Mouse (Mus musculus): ENCODE results near the gene Sox21.

The Sox21 gene

DNA sequence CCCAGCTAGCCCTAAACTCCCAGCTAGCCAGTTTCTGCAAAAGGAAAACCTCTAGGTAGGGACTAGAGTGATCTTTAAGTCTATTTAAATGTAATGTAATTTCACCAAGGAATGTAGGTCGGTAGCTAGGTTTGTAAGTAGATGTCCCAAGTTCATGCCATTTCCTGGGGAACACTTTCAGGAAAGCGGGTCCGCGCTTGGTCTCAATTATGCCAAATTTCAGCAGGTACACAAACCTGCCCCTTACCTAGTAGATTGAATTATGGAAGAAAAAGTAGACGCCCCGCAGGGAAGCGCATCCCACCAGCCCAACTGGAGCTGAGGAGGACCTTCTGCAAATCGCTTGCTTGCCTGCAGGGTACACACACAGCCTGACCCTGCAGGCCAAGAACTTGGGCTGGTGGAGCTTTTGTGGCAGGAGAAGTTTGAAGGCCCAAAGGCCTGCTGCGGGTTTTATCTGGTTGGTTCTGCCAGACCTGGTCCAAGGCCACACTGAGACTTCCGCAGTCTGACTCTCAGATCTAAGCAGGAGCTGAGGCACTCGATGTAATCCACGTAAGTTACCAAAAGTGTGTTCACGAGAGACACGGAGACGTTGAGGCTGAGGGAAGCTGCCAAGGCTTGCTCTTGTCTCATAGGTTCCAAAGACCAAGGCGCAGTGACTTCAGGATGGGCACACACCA lies 11.6 kb downstream of the Sox21 start:
- DNase-seq (ENCODE audit: extremely low spot score), result peak; percentile 37

DNA sequence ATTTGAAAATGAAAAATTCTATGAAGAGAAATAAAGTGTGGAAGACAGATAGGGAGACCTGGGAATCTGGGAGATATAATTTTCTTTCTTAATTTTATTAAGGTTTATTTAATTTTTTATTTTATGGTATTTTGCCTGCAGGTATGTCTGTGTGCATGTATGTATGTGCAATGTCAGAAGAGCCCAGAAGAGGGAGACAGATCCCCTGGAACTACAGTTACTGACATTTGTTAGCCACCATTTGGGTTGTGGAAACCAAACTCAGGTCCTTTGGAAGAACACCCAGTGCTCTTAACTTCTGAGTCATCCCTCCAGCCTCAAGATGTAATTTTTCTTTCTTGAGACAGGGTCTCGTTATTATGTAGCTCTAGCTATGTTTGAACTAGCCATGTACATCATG lies 15.9 kb downstream of the Sox21 start:
- no peak for DNase-seq (ENCODE audit: extremely low spot score)

DNA sequence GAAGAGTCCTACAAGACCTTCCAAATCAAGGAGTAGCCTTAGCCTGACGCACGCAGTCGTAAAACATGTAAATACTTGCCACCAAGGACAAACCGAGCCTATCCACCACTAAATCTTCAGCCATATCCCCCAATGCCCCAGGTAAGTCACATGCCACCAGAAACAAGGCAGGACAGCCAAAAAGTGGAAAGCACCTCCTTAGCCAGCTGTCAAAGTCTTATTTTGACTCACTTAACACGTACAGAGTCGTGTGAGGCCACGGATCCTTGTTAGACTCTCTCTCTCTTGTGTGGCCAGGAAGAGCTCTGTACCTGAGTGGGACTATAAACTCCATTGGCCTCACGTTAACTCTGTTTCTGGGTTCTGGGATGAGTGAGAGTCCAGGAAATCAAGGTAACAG lies 20.0 kb downstream of the Sox21 start:
- DNase-seq (ENCODE audit: extremely low spot score), result no peak

DNA sequence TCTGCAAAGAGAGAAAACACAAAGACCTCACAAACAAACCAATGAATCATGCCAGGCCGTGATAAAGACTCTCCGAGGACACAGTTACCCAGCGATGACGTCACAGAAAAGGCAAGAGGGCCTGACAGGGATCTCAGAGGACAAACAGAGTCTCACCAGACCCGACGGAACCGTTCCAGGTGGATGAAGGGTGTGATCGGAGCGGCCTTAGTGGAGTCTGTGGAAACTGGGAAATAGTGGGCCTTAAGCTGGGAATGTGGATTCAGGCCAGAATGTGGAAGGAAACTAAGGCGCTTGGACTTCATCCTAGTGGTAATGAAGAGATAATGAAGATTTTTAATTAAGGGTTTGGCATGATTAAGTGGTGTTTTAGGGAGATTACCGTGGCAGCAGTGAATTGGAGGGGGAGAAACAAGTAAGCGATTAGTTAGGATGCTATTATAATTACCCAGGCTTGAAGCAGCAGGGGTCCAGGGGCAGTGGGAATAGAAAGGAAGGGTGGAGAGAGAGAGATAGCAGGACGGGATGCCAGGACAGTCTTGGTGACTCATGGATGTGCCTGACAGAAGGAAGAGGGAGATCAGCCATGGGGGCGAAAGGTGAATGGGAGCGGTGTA lies 24.5 kb downstream of the Sox21 start:
- DNase-seq (ENCODE audit: extremely low spot score), result no peak

DNA sequence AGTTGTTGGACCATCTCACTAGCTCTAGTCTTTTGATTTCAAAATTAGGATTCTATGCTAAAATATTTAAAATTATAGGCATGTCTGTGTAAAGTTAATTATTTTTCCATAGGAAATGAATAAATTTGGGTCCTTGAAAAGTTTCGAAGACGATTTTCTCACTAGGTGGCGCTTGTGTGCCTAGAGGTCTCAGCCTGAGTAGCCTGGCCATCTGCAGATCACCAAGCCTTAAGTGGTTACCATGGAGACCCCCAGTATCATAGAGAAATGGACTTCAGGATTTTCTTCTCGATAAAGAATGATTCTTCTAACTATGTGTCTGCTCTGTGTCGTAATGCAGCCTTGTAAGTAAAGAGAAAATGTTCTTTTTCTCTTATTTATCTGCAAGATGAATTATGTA lies 27.2 kb downstream of the Sox21 start:
- DNase-seq (ENCODE audit: extremely low spot score), result peak; percentile 51

DNA sequence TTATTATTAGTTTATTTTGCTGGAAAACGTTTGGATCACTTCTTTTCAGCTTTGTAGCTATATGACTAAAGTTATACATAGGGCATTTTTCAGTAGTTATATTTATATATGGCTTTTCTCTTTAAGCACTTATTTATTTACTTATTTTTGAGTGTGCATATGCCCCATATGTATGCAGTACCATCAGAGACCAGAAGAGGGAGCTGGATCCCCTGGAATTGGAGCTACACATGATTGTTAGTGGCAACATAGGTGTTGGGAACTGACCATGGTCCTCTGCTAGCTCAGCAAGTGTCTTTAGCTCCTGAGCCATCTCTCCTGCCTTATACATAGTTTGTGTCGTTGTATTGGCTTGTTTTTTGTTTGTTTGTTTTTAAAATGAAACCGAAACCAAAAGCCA lies 29.5 kb downstream of the Sox21 start:
- no peak for DNase-seq (ENCODE audit: extremely low spot score)

DNA sequence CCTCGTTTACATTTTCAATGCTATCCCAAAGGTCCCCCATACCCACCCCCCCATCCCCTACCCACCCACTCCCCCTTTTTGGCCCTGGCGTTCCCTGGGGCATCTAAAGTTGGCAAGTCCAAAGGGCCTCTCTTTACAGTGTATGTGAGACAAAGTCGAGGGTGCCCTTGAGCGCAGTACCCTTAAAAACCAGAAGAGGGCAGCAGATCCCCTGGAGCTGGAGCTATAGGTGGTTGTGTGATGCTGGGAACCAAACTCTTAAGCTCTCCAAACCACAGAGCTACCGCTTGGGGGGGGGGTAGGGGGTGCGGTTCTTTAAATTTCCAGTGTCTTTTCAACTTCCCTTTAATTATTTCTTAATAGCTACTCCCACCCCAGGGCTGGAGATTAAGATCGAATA lies 33.8 kb downstream of the Sox21 start:
- no peak for DNase-seq (ENCODE audit: extremely low spot score)

DNA sequence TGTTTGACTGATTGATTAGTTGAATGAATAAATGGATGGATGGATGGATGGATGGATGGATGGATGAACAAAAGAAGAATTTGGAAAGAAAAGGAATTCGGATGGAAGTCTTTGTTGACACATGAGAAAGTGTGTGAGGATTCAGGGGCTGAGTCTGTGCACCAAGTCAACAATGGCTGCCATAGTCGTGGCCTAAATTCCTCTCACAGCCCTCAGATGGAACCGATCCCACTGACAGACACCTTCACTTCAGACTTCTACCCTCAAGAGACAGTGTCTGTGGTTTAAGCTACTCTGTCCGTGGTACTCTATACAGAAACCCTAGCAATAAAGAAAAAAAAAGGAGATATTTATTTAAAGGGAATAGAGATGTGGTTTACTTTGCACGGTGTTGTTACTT lies 34.8 kb downstream of the Sox21 start:
- DNase-seq (ENCODE audit: extremely low spot score), result no peak

DNA sequence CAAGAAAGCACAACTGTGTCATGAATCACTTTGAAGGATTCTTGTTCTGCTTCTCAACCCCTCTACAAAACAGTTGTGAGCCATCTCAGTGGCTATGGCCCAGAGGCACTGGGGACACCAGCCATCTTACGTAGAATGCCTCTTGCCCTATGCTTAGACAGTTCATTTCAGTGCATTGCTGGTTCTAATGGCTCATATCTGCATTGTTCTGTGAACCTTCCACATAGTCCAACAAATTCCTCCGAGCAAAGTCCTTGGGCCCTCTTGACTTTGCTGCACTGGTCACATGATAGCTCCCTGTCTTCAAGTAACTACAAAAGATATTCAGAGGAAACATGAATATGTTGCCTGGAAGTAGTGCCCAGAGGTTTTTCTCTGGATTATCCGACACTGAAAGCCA lies 36.1 kb downstream of the Sox21 start:
- no peak for DNase-seq (ENCODE audit: extremely low spot score)

DNA sequence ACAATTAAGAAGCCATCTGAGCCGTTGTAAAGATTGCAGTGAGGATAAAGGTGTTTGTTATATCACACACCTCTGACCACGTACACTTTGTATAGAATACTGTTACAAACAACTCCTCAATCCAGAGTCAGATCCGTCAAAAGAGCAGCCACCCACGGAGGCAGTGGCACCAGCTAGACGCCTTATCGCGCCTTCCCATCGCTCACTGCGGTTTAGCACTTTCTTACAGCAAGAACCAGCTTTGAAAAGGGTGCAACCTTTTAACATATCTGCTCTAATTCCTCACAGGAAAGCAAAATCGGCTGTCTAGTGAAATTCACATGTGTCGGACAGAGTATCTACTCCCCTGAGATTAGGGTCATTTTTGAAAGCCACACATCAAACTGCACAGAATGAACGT lies 39.8 kb downstream of the Sox21 start:
- no peak for DNase-seq (ENCODE audit: extremely low spot score)

DNA sequence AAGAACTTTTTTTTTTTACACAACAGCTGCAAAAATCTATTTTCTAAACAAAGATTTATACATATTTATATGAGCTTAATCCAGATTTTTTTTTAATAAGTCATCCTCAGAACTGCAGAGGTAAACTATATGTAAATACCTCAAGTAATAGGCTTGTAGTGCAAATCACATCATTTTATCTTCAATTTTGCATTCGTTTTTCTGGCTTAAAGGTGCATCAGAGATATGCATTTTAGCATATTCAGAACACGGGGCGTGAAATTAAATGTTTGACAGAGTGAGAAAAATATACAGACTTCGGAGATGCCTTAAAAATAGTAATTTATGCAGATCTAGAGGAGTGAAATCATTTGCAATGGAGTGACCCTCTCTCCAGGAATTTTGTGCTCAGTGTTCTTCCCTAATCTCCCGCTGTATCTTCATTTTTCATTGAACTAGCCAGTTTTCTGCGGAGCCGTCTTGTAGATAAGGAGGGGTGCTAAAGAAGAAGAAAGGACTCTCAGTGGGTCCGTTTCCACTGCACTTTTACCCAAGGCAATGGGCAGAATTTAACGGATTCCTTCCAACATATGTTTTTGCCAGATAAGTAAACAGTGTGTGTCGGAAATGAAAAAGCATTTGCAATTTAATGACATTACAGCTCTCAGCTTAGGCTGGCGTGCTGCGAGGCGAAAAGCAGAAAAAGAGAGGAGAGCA lies 42.5 kb downstream of the Sox21 start:
- no peak for DNase-seq (ENCODE audit: extremely low spot score)

DNA sequence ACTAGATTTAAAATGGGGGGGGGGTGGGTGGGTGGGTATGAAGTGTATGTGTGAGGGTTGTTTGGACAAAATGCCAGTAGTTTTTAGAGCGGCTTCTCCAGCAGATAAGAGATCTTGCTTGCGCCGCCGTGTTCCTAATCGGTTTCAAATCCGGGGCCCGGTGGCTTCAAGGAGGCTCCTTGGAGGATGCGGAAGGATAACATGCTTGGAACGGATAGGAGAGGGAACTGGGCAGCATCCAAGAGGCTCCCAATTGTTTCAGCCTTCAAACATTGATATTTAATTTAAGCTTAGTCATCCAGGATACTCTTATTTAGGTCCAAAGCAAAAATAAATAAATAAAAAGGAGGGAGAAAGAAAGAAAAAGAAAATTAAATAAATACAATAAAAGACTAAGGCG lies 43.2 kb downstream of the Sox21 start:
- DNase-seq (ENCODE audit: extremely low spot score), result no peak

DNA sequence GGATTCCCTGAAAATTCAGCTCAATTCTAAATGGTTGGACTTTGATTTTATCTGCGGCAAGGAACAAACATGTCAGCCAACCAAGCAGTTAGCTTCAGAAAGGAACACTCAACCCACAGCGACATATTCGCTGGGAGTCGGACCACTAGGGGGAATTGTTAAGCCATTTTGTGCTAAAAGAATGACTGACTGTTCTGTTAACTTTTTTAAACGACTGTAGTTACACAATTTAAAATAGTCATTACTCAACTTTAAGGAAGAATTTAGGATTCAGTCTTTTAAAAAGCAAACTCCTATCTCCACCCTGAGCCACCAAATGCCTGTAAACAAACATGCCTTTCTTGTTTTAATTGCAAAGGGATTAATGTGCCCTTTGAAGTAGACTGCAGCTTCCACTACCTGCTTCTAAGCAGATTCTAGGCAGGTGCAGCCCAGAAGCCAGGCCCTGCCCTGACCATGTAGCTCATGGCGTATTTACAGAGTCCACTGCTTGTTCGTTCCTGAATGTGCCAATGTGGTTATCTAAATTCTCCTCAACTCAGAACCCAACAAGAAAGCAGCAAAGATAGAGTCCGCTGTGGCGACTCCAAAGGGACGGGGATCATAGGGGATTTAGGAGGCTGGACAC lies 43.7 kb downstream of the Sox21 start:
- DNase-seq (ENCODE audit: extremely low spot score), result no peak

DNA sequence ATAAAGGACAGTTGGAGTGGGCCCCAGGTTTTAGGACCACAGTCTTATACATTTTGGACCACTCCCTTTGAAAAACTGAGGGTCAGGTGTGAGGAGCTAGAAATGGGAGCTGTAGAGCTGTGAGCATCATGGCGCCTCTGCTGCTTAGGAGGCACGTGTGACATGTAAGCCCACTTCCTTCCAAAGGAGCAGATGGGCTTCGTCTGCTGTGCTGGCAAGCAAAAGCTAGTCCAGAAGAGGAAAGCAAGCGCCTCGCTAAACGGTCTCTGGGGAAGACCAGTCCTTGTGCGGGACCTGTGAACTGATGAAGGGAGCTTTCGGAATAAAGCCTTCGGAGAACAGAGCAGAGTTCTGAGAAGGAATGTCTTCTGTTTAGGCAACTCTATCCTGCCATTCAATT lies 45.4 kb downstream of the Sox21 start:
- DNase-seq (ENCODE audit: extremely low spot score), result no peak
